Mouse (Mus musculus) urinary bladder, postnatal 14 days (tissue): ENCODE measurements around the gene Gpr35.
A peak's percentile ranks its signal among the peaks of the same experiment; 100 is the strongest.

Experiments
- DNase-seq: peaks from one replicate; pipeline ENCODE4 v3.0.0; 2021; ENCODE audit warnings: low spot score

Gpr35 gene

DNA sequence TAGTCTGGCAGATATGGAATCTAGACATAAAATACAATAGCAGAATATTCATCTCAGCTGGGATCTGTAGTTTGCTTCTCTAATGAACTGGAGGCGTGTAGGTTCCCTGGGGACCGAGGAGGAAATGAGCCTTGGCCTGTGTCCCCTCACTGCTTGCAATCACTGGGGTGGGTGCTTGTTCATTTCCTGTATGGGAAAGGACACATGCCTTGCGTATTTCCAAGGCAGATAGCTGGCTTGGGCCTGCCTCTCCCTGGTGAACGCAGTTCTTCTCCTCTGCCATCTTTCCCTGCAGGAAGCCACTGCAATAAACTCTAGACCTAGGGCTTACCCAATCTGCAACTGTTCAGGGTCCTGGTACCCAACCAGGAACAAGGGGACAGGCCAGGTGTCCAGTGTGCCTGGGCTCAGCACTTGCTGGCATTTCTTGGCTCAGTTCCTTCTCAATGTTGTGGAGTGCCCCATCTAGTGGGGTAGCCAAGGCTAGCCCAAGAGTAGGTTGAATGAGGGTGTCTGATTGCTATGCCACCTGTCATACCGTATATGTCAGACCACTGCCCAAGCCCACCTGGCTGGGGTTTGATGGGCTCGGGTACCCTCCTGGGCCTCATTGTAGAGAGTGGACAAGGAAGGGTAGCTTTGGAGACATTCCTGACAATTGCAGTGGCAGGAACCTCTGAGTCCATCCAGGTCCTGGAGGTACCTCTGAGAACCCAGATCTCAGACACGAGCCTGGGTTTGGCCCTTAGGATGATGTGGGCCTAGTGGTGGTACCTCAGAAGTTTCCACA, 30.6 kb downstream of the Gpr35 start:
- no peak for DNase-seq

DNA sequence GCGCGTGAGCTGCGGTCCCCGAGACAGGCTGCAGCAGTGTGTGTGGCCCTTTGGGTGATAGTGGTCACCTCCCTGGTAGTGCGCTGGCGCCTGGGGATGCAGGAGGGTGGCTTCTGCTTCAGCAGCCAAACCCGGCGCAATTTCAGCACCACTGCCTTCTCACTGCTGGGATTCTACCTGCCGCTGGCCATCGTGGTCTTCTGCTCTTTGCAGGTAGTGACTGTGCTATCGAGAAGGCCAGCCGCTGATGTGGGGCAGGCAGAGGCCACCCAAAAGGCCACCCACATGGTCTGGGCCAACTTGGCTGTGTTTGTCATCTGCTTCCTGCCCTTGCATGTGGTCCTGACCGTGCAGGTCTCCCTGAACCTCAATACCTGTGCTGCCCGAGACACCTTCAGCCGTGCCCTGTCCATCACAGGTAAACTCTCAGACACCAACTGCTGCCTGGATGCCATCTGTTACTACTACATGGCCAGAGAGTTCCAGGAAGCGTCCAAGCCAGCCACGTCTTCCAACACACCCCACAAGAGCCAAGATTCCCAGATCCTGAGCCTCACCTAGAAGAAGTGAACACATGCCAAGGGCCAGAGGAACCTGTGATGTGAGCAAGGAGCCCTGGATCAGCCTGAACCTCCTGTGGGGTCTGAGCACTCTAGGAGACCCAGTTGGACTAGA, 32.4 kb downstream of the Gpr35 start:
- no peak for DNase-seq

DNA sequence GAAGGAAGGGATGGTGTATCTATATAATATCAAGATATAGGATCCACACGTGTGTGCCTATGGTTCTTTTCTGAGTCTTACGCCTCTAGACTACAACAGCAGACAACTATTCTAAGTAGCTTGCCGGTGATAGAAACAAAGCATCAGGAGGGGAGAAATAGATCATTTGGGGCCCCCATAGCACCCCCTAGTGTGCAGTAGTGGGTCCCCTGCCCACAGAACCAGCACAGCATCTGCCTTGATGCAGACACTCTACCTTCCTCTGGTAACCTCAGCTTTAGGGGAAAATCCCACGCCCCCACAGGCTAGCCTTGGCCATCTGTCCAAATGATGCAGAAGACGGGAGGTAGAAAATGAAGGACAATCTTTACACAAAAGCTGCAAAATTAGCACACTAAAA, 34.3 kb downstream of the Gpr35 start:
- DNase-seq: no peak

DNA sequence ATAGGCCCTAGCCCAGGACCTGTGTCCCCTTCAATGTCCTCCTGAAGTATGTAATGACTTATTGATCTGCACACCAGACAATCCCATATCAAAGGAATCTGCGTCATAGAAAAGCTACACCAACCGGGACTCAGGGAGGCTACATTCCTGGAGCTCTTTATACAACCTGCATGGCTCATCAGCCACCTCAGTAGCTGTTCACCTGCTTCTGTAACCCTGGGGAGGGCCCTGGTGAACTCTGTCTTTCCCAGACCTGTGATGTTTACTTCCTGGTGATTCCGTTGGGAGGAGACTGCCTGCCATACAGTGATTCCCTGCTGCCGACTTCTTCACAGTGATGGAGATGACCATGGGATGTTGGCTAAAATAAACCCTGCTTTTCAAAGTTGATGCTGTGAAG, 38.2 kb downstream of the Gpr35 start:
- DNase-seq: no peak

DNA sequence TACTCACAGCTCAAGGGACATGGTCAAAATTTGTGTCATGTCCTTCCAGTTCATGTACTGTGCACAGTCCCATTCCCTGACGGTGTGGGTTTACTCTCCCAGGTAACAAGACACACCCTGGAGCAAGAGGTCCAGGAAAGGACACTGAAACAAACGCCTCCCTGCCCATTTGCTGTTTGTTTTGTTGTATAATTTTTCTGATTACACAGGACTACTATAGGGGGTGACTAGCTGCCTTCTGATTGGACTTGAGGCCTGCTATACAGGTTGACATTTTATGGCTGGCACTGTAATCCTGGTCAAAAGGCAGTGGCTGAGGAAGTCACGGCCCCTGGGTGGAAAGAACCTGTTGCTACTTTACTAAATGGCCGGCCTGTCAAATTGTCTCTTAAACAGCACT, 39.2 kb downstream of the Gpr35 start:
- no peak for DNase-seq

DNA sequence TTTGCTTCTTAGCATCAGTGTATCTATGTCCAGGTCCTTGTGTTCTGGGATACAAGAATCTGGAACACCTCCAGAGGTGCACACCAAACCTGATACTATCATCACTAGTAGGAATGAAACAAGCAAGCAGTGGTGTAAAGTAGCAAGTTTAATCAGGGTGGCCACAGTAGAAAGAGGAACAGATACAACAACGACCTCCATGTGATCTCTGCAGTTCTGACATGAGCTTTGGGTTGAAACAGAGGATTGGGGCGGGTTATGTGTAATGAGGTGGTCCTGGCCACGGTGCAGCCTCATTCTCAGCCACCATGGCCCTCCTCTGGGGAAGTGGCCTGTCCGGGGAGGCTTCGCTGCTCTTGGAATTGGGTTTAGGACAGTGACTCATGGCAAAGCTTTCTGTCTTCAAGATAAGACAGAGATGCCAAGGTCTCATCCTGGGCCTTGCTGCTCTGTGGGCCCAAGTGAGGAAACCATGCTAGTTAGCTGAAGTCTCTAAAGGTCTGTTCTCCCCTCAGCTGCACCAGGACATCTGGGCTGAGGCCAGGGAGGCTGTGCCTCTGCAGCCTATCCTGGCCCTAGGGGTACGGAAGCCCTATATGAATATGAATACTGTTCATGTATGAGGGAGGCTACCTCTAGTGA, 41.7 kb downstream of the Gpr35 start:
- DNase-seq: no peak

DNA sequence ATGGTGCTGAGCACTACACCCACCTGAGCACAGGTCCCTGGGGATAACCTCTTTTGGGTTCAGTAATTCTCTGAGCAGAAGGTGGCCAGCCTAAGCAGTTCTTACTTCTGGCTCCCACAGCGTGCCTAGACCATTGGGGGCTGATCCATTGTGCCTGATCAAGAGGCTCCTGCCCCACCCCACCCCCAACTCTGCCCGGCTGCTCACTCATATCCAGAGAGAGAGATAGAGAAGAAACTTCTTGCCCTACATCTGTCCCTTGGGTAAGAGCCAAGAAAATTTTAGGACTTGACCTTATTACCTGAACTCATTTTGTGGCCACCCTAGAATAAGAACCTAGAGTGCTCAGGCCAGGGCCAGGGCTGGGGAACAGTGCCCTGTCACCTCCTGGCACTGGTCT, 42.2 kb downstream of the Gpr35 start:
- DNase-seq: no peak

DNA sequence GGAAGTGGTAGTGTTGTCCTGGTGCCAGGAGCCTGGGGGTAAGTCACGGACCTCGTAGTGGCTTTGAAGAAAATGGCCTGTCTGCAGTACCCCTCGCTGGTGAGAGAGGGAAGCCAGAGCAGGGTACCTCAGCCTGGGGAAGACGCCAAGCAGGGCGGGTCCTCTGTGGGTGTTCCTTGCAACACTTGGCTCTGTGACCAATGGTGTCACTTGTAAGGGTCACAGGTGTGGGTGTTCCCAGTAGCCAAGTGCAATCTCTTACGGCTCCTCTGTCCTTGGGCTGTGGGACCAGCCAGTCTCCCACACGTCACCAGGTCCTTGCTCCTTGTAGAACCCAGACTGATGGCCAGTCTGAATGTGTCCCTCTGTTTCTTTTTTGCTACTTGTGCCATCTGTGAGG, 55.4 kb downstream of the Gpr35 start, which contains the start of gene Aqp12:
TSS of gene Aqp12 (plus strand) at position 274 of the 400 bp plus-strand sequence.
- no peak for DNase-seq

DNA sequence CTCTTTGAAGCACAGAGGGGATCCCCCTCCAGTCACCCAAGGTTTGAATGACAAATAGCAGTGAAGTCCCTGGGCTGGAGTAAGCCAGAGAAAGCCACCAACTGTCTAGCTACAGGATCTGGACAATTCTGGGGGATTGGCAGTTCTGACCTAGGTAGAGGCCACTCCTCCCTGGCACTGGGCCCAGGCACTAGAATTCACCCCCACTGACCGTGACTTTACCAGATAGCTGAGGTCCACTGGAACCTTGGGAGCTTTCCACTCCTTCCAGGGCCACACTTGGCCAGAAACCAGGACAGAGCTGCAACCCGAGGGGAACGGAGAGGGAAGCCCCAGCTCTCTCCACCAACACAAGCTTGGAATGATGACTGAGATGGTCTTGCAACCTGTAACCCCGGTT, 58.5 kb downstream of the Gpr35 start:
- no peak for DNase-seq

DNA sequence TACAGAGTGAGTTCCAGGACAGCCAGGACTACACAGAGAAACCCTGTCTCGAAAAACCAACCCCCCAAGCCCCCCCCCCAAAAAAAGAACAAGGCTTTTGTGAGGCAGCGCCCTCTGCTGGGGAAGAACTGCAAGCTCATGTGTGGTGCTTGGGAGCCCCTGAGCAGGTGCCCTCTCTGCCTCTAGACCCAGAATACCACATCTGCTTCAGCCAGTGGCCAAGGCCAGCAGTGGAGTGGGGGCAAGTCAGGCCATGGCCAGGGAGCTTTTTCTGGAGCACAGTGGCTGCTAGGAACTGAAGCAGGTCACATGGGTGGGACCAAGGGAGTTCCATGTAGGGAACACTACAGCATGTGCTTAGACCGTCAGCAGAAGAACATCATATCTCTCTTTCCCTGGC, 60.1 kb downstream of the Gpr35 start:
- no peak for DNase-seq

DNA sequence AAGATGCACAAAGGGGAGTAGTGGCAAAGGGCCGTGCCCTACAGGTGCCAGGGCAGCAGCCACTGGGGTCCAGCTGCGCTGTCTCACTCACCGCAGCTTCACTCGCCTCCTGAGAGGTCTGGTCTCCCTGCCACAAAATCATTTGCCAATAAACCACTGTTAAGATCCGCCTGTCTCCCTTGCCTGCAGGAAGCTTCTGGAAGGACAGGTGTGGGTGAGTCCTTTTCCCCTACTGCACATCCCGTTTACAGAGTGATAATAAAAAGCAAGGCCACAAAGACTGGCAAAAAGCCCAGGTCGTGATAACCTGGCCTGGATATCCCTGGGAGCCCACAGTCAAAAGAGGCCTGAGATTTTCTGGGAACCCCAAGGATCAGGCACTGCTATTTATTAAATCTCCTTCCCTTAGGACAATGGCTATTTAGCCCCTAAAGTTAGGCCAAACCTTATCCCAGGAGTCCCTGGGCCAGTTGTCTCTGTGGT, 61.5 kb downstream of the Gpr35 start:
- DNase-seq: no peak

DNA sequence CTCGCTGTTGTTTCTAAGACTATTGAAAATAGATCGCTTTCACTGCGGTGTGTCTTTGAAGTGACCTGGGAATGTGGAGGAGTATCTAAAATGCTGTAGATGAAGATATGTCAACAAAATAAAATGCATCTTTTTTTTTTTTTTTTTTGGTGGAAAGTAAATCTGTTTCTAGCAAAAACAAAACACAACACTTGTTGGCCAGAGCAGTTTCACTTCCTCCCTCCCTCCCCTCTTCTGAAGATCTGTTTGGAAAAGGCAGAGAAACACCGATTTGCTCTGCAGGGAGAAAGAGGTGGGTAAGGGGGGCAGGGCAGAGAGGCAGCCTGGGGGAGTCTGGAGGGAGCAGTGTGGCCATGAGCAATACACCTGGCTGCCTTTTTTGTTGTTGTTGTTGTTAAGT, 62.7 kb downstream of the Gpr35 start:
- DNase-seq: no peak

DNA sequence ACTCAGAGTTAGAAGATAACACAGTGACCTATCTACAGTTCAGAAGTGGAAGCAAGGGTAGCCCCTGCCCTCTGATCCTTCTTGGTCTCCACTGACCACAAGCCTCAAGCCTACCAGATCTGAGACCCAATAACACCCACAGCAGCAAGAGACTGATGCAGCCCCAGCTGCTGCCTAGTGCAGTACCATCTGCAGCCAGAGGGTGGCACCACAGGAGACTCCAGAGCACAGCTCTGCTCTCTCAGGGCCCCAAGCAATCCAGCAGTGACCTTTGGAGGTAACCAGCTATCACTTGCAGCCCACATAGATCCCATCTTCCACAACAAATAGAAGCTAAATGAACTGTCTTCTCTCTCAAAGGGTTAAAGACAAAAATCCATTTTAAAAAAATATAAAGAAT, 63.8 kb downstream of the Gpr35 start:
- peak; percentile 78 for DNase-seq

DNA sequence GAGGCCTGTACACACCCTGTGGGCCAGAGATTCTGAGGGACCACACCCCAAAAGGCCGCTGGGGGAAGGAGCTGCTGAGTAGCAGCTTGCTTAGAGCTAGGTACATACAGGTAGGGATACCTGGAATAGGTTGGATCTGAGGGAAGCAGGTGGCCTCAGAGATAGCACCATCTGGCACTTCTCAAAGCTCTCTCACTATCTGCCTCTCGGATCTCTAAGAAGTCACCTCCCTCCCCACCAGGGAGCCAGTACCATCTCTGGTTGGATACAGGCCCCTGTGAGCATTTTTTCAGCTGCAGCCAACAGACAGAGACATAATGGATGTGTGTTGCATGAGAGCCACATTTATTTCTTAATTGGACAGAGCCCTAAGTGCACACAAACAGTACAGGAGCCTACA, 64.5 kb downstream of the Gpr35 start:
- no peak for DNase-seq

DNA sequence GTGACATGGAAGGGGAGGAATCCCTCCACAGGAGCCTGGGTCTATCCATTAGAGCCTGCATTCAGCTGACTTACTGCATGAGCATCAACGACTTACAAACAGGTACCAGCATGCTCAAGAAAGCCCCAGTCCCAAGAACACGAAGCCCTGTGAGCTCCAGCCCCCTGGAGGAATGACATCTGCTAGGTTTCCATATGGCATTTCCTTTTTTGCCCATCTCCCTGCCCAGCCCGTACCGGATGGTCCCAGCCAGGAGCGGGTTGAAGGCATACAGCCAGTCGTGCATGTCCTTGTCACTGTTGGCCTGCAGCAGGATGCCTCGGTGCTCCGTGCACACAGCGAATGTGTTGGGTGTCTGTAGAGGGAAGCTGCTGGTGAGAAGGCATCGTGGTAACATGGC, 68.1 kb downstream of the Gpr35 start:
- DNase-seq: no peak

DNA sequence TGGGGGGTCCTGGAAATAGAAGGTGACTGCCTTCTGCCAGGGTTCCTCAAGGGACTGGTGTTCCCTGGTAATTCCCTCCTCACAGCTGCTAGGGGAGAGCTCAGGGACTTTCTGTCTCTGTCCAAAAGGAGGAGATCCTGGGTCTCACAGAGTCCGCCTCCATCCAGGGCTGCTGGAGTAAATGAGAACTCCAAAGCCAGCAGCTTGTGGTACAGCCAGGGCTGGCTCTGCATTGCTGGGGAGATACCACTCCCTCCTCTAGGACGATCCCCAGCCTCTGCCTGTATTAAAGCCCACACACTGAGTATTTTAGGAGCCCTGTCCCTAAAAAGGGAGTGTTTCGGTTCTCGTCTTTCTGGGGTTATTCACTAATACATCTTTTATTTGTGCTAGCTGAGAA, 69.9 kb downstream of the Gpr35 start:
- DNase-seq: no peak

DNA sequence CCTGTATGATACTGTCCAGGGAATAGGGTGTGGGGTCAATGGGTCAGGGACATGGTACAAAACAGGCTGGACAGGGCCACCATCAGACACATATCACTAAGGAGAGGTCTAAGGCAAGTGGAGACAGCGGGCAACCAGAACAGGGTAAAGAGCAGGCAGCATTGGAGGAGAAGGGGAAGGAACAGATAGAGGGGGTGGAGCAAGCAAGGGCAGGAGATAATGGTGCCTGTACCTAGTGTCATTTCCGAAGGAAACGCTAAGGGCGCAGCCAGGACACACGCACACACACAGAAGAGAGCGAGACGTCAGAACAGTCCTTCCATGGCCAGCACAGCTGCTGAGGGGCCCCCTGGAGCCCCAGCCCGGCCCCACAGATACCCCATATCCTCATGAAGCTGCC, 75.9 kb downstream of the Gpr35 start:
- DNase-seq: no peak

DNA sequence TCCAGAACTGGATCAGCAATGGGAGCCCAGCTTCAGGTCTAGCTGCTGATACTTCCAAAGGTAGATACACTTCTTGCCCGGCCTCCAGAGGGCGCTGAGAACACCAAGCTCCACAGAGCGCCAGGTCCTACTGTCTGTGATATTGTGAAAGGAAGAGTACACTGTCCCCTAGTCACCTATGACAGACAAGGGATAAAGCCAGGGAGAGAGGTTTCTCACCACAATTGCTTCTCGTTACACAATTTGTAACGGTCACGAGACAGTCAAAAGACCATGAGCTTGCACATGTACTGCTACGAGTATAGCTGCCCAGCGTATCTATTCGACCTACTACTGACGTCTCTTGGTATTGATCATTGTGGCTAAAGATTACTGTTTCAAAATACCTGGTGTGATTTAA, 78.7 kb downstream of the Gpr35 start:
- no peak for DNase-seq

DNA sequence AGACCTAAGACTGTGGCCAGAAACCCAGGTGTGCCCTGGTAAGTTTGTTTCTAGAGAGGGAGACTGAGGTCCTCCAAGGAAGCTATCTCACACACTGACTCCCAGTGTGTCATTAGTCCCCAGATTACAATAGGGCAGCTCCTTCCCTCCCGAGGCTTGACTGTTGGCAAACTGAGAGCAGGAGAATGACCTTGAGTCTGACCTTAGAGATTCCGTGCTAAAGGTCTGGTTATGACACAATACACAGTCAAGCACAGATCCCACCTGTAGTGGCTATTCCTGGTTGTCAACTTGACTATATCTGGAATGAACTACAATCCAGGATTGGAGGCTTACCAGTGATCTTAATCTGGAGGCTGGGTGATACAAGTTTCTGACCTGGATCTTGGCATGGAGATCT, 79.4 kb downstream of the Gpr35 start:
- no peak for DNase-seq

DNA sequence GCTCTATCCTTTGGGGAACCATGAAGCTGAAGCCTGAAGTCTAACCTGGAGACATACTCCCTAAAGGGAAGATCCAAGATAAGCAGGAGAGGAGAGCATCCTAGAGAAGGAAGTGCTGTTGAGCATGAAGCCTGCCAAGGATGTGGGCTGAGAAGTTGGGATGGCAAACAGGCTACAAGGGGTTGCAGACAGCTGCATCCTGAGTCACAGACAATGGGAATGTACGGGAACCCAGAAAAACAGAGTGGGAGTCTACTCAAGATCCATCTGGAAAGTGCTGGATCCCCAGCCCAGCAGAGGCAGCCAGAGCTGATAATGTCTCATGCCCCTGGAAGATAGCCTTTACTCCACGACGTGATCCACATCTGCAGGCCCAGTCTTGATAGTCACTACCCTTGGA, 80.5 kb downstream of the Gpr35 start:
- no peak for DNase-seq

DNA sequence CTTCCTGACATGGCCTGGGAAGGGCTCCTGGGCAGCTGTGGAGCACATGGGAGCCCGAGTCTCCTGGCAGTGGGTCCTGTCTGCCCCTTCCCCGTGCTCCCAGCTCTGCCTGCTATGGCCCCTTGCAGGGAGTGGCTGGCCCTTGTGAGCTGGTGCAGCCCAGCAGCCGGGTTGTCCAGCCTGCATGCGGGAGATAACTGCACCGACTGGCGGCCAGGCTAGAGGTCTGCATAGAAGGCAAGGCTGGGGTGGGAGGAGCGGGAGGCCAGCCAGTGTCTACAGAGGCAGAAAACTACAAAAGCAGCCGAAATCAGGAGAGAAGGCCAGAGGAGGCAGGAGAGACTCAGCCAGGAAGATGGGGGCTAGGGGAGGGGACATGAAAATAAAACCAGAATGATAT, 83.3 kb downstream of the Gpr35 start:
- DNase-seq: no peak

DNA sequence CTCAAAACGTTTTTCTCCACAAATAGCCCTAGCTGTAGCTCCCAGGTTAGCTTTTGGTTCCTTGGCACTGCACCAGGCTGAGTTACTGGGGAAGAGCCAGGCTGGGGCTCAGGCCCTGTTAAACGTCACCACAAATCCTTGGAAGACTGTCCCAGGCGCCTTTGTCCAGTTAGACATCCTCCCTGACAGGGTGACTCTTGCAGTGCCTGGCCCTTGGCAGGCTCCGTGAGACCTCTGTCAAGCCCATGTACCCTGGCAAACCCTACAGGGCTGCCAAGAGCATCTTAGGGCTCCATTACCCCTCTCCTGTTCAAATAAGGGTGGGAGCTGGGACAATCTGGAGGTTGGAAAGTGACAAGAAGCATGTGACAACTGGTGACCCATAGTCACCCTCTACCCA, 85.3 kb downstream of the Gpr35 start:
- no peak for DNase-seq
